Mouse (Mus musculus): ENCODE data around the gene Rpl36al.
A peak's percentile ranks its signal among the peaks of the same experiment; 100 is the strongest.
"Not testable (repeated sequence)": the region's sequence is repeated elsewhere in the genome, so short reads cannot be mapped to it uniquely, and the experiment has no call there.

The Rpl36al gene

GRCm38 (mm10) chr12:69196444-69197377 is 12.8 kb upstream of the Rpl36al start, which contains the start of gene Gm49383:
TSS of gene Gm49383 (minus strand) at chr12:69197104.
- peak; percentile 58 for DNase-seq (ENCODE audit: low read depth, low spot score)

- no peak for DNase-seq (ENCODE audit: low read depth, low spot score)
Measured at GRCm38 (mm10) chr12:69192637-69193036, 8.8 kb upstream of the Rpl36al start.

GRCm38 (mm10) chr12:69191396-69191795 is 7.5 kb upstream of the Rpl36al start:
- DNase-seq (ENCODE audit: low read depth, low spot score), result no peak

GRCm38 (mm10) chr12:69190522-69190921 is 6.6 kb upstream of the Rpl36al start:
- no peak for DNase-seq (ENCODE audit: low read depth, low spot score)

GRCm38 (mm10) chr12:69190074-69190473 is 6.2 kb upstream of the Rpl36al start:
- DNase-seq (ENCODE audit: low read depth, low spot score), result no peak

- DNase-seq (ENCODE audit: low read depth, low spot score), result no peak
Measured at GRCm38 (mm10) chr12:69186811-69187471, 3.1 kb upstream of the Rpl36al start.

GRCm38 (mm10) chr12:69185371-69185770 is 1.5 kb upstream of the Rpl36al start:
- DNase-seq (ENCODE audit: low read depth, low spot score), result no peak

GRCm38 (mm10) chr12:69184342-69185295 is 736 bp upstream of the Rpl36al start:
- peak; percentile 47 for DNase-seq (ENCODE audit: low read depth, low spot score)

- DNase-seq (ENCODE audit: low read depth, low spot score), result no peak
Measured at GRCm38 (mm10) chr12:69181800-69182199, 2.1 kb downstream of the Rpl36al start.

GRCm38 (mm10) chr12:69179371-69179770 is 4.5 kb downstream of the Rpl36al start:
- no peak for DNase-seq (ENCODE audit: low read depth, low spot score)

GRCm38 (mm10) chr12:69177526-69177925 is 6.4 kb downstream of the Rpl36al start:
- DNase-seq (ENCODE audit: low read depth, low spot score), result no peak

- no peak for DNase-seq (ENCODE audit: low read depth, low spot score)
Measured at GRCm38 (mm10) chr12:69175975-69176374, 7.9 kb downstream of the Rpl36al start.

- DNase-seq (ENCODE audit: low read depth, low spot score), result no peak
Measured at GRCm38 (mm10) chr12:69171307-69171706, 12.6 kb downstream of the Rpl36al start.

- peak; percentile 83 for DNase-seq (ENCODE audit: low read depth, low spot score)
Measured at GRCm38 (mm10) chr12:69168461-69169106, 15.3 kb downstream of the Rpl36al start, which contains the start of gene Lrr1. TSS of gene Lrr1 (plus strand) at chr12:69168814.

GRCm38 (mm10) chr12:69167656-69168460 is 16.0 kb downstream of the Rpl36al start:
- no peak for DNase-seq (ENCODE audit: low read depth, low spot score)

GRCm38 (mm10) chr12:69166861-69167581 is 16.9 kb downstream of the Rpl36al start:
- DNase-seq (ENCODE audit: low read depth, low spot score), result not testable (repeated sequence)

GRCm38 (mm10) chr12:69164904-69165303 is 19.0 kb downstream of the Rpl36al start:
- no peak for DNase-seq (ENCODE audit: low read depth, low spot score)

GRCm38 (mm10) chr12:69163586-69163985 is 20.3 kb downstream of the Rpl36al start:
- DNase-seq (ENCODE audit: low read depth, low spot score), result not testable (repeated sequence)

GRCm38 (mm10) chr12:69160677-69161076 is 23.2 kb downstream of the Rpl36al start:
- not testable (repeated sequence) for DNase-seq (ENCODE audit: low read depth, low spot score)
